Mouse (Mus musculus): ENCODE results near the gene Tspan18.

- TF ChIP-seq CTCF (IDR thresholded peaks at IDR 0.05; ENCODE audit: borderline replicate concordance, extremely low read depth, insufficient read depth, insufficient read length) (peak; percentile 90), POLR2A (IDR thresholded peaks at IDR 0.05; ENCODE audit: borderline replicate concordance, extremely low read depth, insufficient read depth, insufficient read length, poor library complexity, severe bottlenecking) (no peak)
These were observed 117.3 kb downstream of the Tspan18 start for GRCm38 (mm10) chr2:93217015-93217414.

All from brain, embryonic 14.5 days (tissue).